Mouse (Mus musculus) T-helper 1 cell (primary cell): ENCODE results near the gene Rbm28.

ENCODE experiments used
- in situ Hi-C: fragments of 300-600 bp; cut with MboI, MseI; formaldehyde crosslinking; loops from one replicate; pipeline ENCODE4 v1.15.1; 2025; ENCODE audit warnings: high pct_unique_total_duplicates

Rbm28 gene

GRCm38 (mm10) chr6:29081826-29082363 lies 82.9 kb downstream of the Rbm28 start:
- in situ Hi-C loops = no loop called here

GRCm38 (mm10) chr6:29079291-29079690 lies 85.5 kb downstream of the Rbm28 start:
- in situ Hi-C loops = no loop called here

- in situ Hi-C loops = loop anchor here (5.0 kb wide), 1 partner anchor 287 kb away; no protein-coding TSS in a partner anchor
Observed at GRCm38 (mm10) chr6:29074133-29074469, 90.7 kb downstream of the Rbm28 start.
